Mouse (Mus musculus) adrenal gland, postnatal 10 days (tissue): ENCODE measurements around the gene Hist1h4i. TPM values are rescaled to one million over a fixed set of nuclear protein-coding genes. Genes with fewer than 3 reads are reported as not detected.

Experiments used
- DNase-seq: peaks from one replicate; pipeline ENCODE4 v3.0.0; 2021; ENCODE audit warnings: mixed read lengths
- total RNA-seq, 2 experiments: library from RNA; stranded (reverse); gene quantifications; 2 replicates each; pipeline ENCODE4 v1.2.3; 2021

Gene Hist1h4i
- total RNA-seq, 2 experiments from 2014 or later: 136 to 154 TPM

GRCm38 (mm10) chr13:22036986-22037385 is 4.2 kb downstream of the Hist1h4i start:
- no peak for DNase-seq

GRCm38 (mm10) chr13:22036149-22036956 is 4.8 kb downstream of the Hist1h4i start:
- no peak for DNase-seq

- DNase-seq: peak; percentile 84
Measured at GRCm38 (mm10) chr13:22035267-22036148, 5.7 kb downstream of the Hist1h4i start, which contains the start of the genes Hist1h2ah and Hist1h2bk. Hist1h2ah (minus strand) TSS chr13:22035568. Hist1h2bk (plus strand) TSS chr13:22035870.

GRCm38 (mm10) chr13:22034443-22035266 is 6.5 kb downstream of the Hist1h4i start:
- no peak for DNase-seq

GRCm38 (mm10) chr13:22033741-22034442 is 7.3 kb downstream of the Hist1h4i start:
- DNase-seq: no peak

- no peak for DNase-seq
Measured at GRCm38 (mm10) chr13:22030493-22030892, 10.7 kb downstream of the Hist1h4i start.

- DNase-seq: no peak
Measured at GRCm38 (mm10) chr13:22029928-22030327, 11.2 kb downstream of the Hist1h4i start.

GRCm38 (mm10) chr13:22028673-22029460 is 12.3 kb downstream of the Hist1h4i start:
- DNase-seq: peak; percentile 97

GRCm38 (mm10) chr13:22026058-22027031 is 14.8 kb downstream of the Hist1h4i start:
- DNase-seq: peak; percentile 93

- peak; percentile 86 for DNase-seq
Measured at GRCm38 (mm10) chr13:22022241-22022640, 18.9 kb downstream of the Hist1h4i start.

- no peak for DNase-seq
Measured at GRCm38 (mm10) chr13:22021581-22021980, 19.6 kb downstream of the Hist1h4i start.

- peak; percentile 82 for DNase-seq
Measured at GRCm38 (mm10) chr13:22020901-22021339, 20.2 kb downstream of the Hist1h4i start.

GRCm38 (mm10) chr13:22019934-22020835 is 21.0 kb downstream of the Hist1h4i start:
- no peak for DNase-seq

GRCm38 (mm10) chr13:22015479-22016450 is 25.4 kb downstream of the Hist1h4i start:
- peak; percentile 80 for DNase-seq

- DNase-seq: no peak
Measured at GRCm38 (mm10) chr13:22014411-22014845, 26.7 kb downstream of the Hist1h4i start.

GRCm38 (mm10) chr13:22013716-22014115 is 27.4 kb downstream of the Hist1h4i start:
- DNase-seq: no peak

- no peak for DNase-seq
Measured at GRCm38 (mm10) chr13:22009642-22010041, 31.5 kb downstream of the Hist1h4i start, which contains the start of gene Prss16. Prss16 (minus strand) TSS chr13:22009742.
